Mouse (Mus musculus): ENCODE results near the gene Mrtfb. TPM values are rescaled to one million over a fixed set of nuclear protein-coding genes. Genes with fewer than 3 reads are reported as not detected.

The Mrtfb gene
- polyA plus RNA-seq, 1 experiment = 0.77 TPM

DNA sequence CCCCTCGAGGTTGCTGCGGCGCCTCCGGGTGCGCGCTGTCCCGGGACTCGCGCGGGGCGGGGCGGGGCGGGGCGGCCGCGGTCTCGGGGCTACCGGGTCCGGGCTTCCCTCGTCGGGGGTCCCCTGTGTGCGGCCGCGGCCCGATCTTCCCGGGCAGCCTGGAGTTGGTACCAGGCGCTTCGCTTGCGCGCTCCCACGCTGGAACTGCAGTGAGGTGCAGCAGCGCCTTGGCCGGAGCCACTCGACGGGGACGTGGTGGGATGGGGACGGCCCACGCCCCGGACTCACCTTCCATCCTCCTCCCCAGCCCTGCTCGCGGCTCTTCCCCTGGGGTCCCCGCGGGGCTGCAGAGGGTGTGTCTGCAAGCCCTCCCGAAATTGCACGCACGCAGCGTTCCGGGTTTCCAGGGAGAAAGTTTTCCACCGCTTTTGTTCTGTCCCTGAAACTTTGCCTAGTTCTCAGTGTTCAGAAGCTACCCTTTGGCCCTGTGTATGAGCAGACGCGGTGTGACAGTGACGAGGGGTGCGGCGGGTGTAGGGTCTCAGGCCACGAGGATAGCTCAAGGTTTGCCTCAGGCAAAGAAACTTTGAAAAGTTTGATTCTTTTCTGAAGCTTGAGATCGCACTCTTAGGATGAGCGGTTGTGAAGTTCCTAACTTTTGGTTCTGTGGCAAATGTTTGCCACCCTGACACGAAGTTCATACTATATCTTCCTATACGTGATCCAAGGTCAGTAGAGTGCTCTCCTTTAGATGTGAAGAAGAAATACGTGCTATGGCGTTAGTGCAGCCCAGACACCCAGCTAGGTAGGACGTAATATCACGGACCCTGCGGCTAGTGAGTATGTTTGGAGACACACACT, 616 bp downstream of the Mrtfb start:
- no peak for TF ChIP-seq GATA1 (IDR thresholded peaks at IDR 0.05; ENCODE audit: low read length)

DNA sequence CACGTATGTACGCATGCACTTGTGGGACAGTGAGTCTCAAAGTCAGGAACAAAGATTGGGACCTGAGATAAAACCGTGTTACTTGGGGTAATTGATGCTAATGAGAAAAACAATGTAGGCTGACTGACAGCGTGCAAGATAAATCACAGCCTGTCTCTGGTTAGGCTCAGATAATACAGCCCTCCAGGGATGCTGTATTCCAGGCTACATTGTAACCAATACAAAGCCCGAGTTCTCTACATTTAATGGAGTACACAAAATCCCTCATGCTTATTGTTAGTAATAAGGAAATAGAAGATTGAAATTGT, 1.2 kb downstream of the Mrtfb start:
- TF ChIP-seq GATA1 (IDR thresholded peaks at IDR 0.05; ENCODE audit: low read length) = no peak

DNA sequence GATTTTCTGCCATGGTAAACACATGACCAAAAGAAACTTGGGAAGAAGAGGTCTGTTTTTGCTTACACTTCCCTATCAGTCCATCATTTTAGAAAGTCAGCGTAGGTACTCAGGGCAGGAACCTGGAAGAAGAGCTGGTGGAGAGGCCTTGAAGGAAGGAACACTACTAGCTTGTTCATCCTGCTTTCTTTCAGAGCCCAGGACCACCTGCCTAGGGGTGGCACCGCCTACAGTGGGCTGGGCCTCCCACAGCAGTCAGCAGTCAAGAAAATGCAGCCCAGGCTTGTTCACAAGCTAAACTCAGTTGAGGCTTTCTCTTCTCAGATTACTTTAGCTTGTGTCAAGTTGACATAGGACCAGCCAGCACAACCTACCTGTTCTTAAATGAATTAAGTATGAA, 2.7 kb downstream of the Mrtfb start:
- no peak for TF ChIP-seq GATA1 (IDR thresholded peaks at IDR 0.05; ENCODE audit: low read length)

DNA sequence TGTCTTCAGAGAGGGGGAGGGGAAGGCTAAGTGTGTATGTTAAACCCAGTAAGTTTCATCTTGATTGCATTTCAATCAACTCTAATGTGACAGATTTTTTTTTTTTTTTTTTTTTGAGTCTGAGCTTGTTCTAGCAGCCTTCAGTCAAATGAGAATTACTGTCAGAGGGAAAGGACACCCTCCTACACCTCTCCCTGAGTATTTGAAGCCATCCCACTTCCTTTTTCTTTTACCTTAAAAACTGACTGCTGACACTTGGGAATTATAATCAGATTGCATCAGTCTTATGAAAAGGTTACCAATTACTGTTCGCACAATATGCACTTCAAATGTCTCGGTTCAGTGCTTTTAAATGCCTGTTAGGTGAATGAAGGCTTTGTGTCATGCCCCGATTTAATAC, 10.0 kb downstream of the Mrtfb start:
- no peak for TF ChIP-seq GATA1 (IDR thresholded peaks at IDR 0.05; ENCODE audit: low read length)

DNA sequence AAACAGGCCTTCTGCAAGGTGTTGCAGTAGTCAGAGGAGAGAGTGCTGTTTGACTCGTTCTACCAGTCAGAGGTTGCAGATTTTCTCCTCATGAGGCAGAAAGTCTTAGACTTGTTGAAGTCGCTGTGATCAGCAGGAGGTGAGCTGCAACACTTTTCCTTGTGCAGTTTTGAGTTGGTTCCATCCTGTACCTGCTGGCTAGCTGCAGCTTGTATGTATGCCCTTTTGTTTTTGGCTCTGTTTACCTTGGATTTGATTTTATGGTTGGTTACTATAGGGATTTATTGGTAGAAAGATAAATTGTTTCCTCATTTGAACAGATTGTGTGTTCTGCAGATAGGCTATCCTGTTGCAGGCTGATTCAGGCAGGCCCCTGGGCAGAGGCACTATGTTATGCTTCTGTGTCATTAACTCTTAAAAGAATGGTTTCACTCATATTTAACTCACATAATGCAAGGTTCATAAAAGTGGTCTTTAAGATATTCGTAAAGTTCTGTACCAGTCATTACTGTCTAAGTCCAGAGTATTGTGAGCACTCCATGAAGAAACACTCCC, 11.1 kb downstream of the Mrtfb start:
- no peak for TF ChIP-seq GATA1 (IDR thresholded peaks at IDR 0.05; ENCODE audit: low read length)

DNA sequence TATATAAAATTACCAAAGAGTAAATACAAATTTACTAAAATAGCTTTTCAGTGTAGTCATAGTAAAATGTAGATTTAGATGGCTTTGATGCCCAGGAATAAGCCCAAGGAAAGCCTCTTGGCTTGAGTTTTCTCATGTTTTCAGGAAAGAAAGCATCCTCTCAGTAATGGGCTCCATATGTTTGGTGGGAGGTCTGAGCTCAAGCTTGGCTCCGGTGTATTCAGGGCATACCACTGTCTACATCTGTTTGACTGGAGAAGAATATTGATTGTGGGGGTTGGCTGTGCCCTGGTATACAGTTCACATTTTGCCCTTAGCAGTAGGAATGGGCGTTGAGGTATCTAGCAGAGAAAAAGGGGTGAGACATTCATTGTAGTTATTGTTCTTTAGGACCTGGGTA, 13.1 kb downstream of the Mrtfb start:
- TF ChIP-seq GATA1 (IDR thresholded peaks at IDR 0.05; ENCODE audit: low read length) = no peak

DNA sequence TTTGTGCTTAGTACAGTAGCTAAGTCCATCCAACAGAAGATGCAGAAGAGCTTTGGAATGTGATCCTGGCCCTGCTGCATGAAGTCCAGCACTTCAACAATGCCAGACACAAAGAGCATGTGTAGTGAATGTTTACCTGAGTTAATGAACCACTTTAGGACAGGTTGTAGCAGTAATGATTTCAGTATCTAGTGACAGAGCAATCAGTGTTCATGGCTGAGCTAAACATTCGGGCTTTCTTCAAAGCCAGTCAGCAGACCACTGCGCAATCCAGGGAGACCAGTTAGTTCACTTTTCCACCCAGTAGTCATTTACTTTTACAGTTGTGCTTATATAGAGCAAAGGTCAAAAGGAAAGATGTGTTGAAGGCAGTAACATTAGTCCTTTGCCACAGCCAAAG, 20.0 kb downstream of the Mrtfb start:
- no peak for TF ChIP-seq GATA1 (IDR thresholded peaks at IDR 0.05; ENCODE audit: low read length)

DNA sequence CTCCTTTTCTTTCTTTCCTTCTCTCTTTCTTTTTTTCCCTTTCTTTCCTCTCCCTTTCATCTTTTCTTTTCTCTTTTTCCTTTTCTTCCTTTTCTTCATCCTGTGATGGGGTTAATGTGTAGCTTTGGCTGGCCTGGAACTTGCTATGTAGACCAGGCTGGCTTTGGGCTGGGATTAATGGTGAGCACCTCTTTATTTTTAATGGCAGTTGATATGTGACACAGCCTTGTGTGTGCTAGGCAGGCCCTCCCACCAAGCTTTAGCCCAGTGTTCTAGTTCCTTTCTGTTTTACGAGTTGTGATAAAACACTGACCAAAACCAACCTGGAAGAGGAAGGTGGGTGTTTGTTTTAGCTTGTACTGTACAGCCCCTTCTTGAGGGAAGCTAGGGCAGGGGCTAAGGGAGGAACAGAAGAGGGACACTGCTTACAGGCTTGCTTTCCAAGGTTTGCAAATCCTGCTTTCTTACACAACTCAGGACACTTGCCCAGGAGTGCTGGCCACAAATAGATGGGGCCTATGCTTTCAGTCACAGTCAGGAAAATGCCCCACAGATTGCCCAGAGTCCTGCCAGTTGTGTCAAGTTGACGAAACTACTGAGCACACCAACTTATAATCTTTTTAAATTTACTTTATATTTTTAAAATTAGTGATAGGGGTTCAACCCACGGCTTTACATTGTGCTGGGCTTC, 20.6 kb downstream of the Mrtfb start:
- no peak for TF ChIP-seq GATA1 (IDR thresholded peaks at IDR 0.05; ENCODE audit: low read length)

DNA sequence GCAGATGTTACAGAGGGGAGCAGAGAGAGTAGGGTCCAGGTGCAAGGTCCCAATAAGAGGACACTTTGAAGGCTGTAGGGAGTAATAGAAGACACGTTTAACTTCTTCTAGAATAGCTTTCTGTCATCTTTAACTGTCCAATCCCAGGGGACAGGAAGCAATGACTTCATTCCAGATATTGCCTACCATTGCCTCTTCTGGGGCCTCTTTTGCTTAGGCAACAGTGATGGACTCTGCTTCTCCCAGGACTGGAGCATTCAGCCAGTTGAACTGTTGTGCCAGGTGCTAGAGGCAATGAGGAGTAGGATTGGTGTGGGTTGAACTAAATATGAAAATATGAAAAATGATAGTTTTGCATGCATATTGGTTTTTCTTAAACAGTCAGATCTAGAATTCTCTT, 41.6 kb downstream of the Mrtfb start:
- no peak for TF ChIP-seq GATA1 (IDR thresholded peaks at IDR 0.05; ENCODE audit: low read length)

DNA sequence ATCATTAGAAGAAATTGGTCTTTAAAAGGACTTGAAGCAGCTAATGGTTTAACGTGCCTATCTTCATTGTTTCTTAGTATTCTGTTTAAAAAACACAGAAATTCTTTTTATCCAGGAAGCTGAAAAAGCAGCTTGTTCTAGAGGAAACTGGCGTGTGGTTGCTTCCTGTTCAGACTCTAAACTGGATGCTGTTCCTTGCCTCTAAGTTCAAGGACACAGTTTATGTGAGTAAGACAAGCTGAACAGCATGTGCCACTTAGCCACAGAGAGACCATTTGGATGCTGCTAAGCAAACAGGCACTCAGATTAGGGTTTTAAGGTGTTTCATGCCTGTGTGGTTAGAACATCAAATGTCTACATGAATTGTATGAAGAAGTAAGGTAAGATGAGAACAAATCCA, 42.7 kb downstream of the Mrtfb start:
- no peak for TF ChIP-seq GATA1 (IDR thresholded peaks at IDR 0.05; ENCODE audit: low read length)

DNA sequence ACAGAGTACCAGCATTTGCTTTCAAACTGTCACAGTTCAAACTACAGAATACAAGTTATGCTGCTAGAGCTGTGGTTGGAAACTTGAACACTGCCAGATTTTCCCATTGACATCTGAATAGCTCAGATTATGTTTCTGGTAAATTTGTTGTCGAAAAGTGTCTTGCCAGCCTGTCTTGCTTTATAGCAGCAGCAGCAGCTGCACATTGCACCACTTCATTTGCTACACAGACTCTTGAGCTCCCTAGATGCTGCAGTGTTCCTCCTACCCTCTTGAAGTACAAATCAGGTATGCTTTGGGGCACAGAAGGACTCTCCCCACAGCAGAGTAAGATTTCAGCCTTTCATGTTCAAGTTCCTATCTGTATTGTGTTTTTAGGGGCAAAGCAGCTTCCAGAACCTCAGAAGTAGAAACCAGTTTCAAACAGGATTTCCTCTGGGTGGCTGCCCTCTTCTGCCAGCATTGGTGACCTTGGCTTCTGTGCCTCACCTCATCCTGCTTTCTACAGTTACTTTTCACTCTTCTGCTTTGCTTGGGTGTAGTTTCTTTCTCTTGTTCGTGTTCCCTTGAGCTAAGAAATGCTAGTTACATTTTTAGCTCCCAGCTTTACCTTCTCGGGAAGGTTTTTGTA, 49.9 kb downstream of the Mrtfb start:
- TF ChIP-seq GATA1 (IDR thresholded peaks at IDR 0.05; ENCODE audit: low read length) = no peak

DNA sequence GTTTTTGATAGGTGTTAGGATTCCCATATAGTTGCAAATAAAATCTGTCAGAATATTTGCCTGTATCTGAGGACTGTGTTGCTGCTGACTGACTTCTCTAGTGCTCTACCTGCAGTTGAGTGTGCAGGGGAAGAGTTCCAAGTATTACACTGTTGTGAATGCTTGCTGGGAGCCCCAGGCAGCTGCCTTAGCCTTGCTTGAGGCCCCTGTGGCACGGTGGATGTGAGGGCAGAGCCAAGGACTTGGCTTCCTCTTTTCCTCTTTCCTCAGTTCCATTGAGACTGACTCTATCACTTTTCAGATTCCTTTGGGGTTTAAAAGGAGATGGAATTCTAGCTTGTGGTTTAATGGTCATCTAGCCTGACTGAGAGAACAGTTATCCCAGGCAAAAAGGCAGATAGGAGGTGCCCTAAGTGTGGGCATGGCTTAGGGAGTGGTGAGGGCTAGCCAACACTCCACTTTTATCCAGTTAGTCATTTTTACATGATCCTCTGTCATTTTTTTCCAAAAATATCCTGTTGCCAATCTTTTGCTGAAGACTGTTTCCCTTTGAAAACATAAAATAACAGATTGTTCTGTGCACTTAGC, 53.9 kb downstream of the Mrtfb start:
- no peak for TF ChIP-seq GATA1 (IDR thresholded peaks at IDR 0.05; ENCODE audit: low read length)

DNA sequence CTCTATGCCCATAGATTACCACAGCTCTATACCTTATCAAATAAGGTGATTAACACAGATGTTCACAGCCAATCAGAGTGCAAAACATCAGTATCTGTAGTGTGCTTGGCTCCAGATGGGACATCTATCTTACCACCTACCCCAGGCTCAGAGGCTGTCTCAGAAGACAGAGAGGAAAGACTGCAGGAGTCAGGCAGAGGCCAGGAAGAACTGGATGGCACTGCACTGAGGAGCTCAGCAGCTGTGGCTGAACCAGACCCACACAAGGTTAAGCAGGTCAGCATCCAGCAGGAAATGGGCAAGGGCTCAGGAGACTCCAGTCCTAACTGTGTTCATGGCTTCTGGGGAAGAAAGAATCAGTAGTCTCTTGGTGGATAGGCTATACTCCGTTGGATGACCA, 55.1 kb downstream of the Mrtfb start:
- TF ChIP-seq GATA1 (IDR thresholded peaks at IDR 0.05; ENCODE audit: low read length) = no peak

DNA sequence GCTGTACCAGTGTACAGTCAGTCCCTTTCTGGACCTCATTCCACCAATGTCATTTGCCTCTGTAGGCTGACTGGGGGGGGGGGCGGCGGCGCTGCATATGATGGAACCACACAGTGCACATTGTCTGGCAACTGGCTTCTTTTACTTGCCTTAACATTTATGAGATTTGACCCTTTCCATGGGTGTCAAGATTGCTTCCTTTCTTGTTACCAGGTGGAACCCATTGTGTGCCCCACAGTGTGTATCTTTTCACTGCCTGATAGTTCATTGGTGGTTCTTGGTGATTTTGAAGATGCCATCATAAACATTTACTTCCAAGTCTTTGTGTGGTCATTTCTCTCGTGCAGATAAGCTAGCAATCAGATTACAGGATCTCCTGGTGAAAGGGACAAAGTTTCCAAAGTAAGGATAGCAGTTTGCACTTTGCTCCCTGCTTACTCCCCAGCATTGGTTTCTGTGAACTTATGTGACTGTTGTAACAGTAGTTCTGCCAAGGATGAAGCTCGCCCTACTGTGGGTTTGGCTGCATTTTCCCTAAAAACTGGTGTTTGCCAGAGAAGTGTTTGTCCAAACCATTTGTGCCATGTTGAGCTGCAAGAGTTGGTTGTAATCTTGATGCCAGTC, 56.9 kb downstream of the Mrtfb start:
- TF ChIP-seq GATA1 (IDR thresholded peaks at IDR 0.05; ENCODE audit: low read length) = no peak

DNA sequence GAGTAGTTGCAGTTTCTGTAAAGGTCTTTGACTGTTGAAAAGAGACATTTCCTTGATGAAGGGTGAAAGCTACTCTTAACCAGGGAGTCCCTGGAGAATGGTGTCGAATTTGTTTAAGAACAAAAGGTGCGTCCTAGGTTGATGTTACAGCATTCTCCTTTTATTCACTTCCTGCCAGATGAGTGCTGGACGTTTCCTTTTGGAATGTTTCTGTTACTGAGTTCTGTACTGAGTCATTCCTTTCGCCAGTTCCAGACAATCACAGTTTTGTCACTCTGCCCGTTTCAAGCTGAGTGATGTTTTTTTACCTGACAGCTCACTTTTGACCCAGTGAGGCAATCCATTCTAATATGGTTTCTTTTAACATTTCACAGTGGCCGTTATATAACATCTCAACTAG, 67.5 kb downstream of the Mrtfb start:
- no peak for TF ChIP-seq GATA1 (IDR thresholded peaks at IDR 0.05; ENCODE audit: low read length)

DNA sequence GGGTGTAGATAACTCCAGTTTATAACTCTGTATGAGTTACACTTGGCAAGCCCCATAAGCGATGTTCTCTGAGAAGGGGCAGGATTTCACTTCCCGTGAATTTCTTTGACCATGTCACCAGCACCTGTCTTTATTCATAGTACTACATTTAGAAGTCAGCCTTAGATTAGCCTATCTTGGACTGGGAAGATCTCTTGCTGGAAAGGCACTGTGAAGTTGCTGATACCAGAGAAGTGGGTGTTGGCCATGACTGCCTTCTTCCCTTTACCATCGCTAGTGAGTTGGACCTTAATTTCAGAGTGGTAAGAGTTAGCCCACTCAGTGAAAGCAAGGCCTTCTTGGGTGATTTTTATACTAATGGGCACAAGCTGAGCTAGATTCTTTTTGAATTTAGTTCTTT, 70.3 kb downstream of the Mrtfb start:
- no peak for TF ChIP-seq GATA1 (IDR thresholded peaks at IDR 0.05; ENCODE audit: low read length)
